Mouse (Mus musculus): ENCODE measurements around the gene Tenm3.

- TF ChIP-seq TBP (conservative IDR thresholded peaks at IDR 0.05; ENCODE audit: low read depth, low read length) (no peak), CTCF (conservative IDR thresholded peaks at IDR 0.05 in 1 of 2, IDR thresholded peaks at IDR 0.05 in 1 of 2; ENCODE audit: low read depth in 2 of 2, low read length in 2 of 2) (no peak)
These were observed 18.1 kb downstream of the Tenm3 start for GRCm38 (mm10) chr8:48825666-48826065.

All from CH12.LX (cell line).